Mouse (Mus musculus) urinary bladder, adult 18-20 months (tissue): ENCODE results near the gene Abhd17a.

Experiments
- DNase-seq, 2 experiments: peaks; one replicate each; pipeline ENCODE4 v3.0.0; 2022; ENCODE audit warnings: low spot score in 2 of 2, mixed read lengths in 2 of 2

The Abhd17a gene

DNA sequence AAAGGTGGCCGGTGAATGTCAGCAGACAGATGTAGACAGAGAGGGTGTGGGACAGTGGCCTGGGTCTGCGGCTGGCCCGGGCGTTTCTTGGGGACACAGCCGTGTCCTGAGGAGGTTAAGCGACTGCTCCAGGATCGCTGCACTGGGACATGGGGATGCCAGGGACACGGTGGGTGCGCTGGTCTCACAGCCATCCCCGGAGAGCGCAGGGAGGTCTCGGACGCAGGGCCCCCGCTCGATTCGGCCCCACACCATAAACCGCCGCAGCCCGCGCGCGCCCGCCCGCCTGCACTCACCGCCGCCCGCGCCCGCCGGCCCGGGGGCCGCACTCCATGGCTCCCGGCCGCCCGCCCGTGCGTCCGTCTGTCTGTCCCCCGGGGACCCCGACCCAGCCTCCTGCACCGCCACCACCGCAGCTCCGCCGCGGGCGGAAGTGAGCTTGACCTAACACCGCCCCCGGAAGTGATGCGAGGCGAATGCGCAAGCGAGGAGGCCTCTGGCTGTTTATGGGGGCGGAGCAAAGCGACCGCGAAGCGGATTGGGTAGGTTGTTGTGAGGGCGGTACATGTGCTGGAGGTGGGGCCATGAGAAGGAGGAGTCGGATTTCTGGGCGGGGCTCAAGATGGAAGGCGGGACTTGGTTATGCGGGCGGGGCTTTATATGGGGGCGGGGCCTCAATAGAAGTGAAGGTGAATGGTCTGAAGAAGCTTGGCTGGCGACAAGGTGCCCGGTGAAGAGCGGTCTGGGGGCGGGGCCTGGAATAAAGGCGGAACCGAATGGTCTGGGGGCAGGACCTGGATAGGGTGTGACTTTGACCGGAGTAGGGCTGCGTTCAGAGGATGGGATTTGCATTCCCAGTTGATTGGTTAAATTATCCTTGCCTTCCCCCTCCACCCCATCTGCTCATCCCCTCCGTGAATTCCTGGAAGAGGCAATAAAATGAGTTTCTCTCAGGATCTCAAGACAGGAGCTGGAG, at the start of gene Abhd17a:
Gene Abhd17a, minus strand, starts transcription at position 463 of the 976 bp plus-strand sequence.
- peak; percentile 84 to 94 for DNase-seq

DNA sequence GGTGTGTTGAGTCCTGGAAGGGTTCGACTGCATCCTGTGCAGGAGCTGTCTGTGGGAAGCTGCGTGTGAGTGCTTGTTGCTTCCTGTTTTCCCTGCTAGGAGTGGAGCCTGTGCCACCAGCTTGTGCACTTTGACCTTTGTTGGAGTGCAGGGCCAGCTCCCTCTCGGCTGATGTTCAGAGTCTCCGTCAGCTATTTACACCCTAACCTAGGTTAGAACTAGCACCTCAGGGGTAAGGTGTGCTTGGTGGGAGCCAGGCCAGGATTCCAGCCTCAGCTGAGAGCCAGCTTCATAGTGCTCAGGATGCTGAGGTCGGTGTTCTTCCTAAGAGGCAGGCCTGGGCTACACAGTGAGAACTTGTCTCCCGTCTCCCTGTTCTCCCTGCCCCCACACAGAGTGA, 45.2 kb upstream of the Abhd17a start:
- no peak for DNase-seq

DNA sequence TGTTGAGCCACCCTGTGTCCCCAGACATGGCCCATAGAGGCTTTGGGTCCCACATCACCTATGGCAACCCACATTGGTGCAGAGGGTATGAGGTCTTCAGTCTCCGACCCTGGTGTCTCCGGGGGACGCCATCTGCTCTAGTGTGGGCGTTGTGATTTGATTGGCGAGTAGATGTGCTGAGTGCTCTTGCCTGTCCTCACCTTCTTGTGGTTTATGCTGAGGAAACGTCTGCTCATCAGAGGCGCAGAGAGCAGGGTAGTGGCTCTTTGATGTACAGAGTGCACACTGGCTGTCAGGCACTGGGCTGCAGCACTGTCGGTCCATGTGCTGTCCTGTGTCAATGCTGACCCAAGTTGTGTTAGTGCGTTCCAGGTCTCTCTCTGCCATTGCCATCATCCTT, 38.8 kb upstream of the Abhd17a start:
- no peak for DNase-seq

DNA sequence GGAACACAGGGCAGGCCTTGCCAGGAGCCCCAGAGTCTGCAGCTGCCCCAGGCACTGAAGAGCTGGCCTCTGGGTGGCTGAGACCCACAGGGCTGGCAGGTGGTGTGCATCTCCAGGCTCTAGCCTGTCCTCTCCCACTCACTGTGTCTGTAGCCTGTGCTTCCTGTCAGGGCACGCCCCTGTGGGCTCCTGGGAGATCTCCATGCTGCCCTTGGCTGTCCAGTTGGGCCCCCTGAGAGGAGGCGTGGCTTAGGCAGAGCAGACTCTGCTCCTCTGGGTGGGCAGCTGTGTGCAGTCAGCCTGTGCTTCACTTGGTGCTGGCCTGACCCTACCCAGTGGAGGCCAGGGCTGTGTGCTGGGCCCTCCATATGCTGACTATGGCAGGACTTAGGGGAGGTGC, 37.5 kb upstream of the Abhd17a start:
- no peak for DNase-seq

DNA sequence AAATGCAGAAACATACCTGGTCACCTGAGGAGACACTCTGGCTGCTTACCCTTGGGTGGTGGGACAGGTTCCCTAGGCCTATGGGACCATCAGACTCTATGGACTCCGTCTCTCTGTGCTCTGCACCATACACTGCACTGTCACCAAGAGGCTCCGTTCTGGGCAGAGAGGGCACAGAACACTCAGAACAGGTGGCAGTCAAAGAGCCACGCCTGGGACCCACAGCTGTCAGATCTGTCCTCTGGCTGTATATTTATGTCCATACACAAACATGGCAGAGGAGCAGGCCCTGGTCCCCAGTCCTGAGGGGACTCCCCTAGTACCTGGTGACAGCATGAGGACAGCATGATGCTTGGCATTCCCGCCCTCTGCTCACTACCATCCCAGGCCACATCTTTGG, 35.6 kb upstream of the Abhd17a start:
- DNase-seq, result no peak

DNA sequence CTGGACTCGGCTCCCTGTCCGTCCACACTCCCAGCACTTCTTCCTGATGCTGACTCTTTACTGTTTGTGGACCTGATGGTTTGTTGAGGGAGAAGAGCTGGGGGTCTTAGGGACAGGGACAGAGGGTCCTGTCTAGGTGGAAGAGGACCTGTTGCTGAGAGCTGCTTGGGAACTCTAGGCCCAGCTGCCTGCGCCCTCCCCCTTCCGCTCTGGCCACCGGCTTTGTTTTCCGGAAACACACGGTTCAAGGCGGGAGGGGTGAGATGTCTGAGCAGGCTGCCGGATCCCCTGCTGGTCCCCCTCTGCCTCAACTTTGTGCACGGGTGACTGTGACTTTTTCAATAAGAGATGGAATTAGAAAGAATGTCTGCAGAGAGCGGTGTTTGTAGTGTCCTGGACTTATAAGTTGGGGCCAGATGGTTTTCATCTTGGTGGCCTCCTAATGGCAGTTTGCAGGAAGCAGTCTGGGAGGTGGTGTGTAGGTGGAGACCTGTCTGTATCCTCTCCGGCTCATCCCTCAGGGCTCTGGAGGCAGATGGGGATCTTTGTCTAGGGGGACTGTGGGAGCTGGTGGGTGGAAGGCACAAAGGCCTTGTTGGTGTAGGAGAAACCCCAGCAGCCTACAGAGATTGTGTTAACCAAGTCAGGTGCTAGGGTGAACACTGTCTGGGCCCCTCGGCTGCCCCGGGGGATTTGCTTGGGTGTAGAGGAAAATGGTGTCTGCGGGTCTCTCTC, 33.5 kb upstream of the Abhd17a start:
- DNase-seq, result peak in 1 of 2 experiments; percentile 46

DNA sequence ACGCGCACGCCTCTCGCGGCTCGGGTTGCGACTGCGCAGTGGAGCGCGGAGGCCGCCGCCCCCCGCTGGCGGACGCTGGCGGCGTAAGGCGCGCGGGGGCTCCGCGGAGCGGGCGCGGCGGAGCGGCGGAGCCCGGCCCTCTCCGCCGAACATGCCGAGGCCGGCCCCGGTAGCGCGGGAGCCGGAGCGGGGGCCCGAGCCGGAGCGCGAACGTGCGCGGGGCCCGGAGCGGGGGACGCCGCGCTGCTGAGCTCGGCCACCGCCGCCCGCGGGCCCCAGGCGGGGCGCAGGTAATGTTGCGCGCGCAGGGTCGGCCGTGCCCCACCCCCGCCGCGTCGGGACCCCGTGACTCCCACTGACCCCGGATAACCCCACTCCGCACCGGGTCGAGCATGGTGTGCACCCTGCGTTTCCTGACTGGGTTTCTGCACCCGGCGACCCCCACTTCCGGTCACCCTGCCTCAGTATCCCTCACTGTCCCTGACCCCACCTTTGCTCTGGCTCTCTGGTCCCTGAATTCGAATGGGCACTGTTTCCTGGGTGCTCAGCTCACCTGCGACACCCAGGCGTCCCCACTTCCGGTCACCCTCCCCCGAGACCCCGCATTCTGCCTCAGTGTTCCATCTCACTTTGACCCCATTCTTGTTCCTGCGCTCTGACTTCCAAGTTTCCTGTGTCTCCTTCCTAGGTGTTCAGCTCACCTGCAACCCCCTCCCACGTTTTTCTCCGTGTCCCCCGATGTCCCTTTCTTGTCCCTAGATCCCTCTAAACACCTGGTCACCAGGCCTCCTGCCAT, 32.7 kb upstream of the Abhd17a start, which contains the start of gene Csnk1g2:
Gene Csnk1g2, plus strand, starts transcription at position 178 of the 796 bp plus-strand sequence.
- DNase-seq, result no peak

DNA sequence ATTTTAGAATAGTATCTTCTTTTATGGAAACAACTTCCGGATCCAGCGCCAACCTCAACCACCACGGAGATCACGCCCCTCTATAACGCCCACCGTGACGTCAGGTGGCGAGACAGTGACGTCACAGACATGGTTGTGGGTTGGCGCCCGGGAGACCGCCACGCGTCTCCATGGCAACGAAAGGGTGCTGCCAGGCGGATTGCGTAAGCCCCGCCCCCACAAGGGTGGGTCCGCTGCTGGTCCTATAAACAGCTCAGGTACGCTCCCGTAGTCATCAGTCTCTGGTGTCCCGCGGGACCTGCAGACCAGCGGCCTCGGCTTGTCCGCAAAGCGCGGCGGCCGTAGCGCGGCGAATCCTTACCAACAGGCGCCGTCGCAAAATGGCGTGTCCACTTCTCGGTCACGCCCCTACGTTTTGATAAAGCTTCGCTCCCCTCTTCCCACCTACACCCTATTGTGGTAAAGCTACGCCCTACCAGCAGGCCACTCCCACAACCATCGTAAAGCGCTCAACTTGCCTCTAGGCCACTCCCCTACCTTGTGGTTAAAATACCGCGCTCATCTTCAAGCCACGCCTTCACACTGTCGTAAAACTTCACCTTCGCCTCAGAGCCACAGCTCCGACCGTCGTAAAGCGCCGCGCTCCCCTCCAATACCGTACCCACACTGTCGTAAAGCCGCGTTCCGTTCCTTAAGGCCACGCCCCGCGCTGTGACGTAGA, 32.0 kb upstream of the Abhd17a start:
- peak; percentile 98 to 99 for DNase-seq

DNA sequence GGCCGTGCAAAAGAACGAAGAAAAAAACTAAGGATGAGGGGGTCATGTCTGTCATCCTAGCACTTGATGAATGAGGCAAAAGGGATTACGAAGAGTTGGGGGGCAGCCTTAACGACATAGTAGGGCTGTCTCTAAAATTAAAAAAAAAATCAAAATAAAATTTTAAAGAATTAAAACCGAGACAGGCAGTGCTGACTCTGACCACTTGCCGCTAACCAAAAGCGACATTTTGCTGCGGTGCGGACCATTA, 31.5 kb upstream of the Abhd17a start:
- no peak for DNase-seq

DNA sequence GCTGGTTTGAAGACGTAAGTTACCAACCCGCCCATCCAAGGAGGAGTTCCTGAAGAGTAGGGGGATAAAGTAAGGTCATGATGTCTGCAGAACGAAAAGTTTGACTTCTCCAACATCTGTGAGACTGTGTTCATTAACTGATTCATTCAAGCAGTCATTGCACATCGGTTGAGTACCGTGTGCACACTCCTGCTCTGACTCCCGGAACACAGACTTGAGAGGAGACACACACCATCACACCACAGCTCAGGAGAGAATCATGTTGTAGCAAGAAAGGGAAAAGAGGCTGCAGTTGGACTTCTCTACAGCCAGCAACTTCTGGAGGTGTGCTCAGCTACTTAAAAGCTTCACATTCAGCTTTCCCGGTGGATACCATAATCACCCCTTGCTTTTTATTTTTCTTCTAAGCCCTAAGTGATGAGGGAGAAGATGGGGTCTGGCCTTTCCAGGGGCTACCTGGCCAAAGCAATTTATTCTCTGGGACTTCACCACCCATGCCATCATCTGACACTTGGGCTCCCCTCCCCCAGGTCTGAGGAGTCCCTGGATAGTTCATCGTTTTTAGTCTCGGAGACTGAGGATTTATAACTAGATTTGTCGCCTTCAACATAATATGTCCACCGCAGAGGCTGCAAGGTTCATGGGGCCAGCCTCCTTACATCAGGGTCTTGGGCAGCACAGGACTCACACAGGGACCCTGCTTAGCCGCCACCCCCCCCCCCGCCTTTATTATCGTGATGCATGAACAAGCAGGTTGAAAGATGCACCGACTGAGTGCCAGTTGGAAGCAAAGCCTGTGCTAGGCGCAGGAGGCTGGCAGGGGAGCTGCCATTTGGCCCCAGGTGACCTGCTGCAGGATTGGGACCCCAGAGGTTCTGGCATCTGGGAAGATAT, 30.9 kb upstream of the Abhd17a start:
- no peak for DNase-seq

DNA sequence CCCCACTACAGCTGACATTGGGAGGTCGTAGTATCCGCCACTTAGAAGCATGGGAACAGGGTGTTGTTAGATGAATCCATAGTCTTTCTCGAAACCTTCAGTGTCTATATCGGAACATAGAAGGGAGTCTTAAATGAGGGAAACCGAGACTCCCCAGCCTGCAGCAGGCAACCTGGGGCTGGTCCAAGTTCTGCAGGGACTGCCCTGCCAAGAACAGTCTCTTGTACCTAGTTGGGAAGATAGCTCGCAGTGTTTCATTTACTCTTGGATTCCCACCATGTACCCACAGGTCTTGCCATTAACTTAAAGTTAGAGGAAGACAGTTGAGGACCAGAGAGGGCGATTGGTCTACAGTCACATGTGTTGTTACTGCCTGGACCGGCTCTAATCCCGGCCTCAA, 30.2 kb upstream of the Abhd17a start:
- no peak for DNase-seq

DNA sequence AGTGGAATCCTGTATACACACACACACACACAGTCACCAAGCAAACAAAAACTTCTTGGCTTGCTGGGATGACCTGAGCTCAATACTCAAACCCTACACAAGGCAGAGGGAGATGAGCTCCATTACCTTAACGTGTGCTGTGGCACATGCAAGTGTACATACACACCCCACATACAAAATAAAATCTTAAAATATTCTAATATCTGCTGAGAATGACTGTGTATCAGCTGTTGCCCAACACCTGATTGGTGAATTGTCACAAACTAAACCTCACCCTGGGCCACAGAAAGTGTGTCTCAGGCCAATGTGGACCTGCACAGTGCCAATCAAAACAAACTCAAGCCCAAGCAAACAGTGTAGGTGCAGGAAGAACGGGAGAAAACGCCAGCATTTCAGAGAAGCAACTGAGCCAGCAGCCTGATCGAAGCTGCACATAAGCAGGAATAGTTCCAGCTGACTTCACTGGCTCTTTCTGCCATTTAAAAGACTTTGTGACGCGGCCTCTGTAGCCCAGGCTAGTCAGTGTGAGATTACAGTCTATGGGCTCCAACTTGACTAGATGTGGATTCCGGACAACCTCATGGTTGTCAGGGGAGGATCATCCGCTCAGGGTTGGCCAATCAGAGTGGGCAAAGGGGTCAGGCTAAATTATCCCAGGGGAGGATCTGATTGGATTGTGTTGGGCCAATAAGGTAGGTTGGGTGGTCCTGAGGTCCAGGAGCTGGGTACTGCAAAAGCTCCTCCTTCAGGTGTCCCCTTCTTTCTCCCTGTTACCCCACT, 29.5 kb upstream of the Abhd17a start:
- no peak for DNase-seq

DNA sequence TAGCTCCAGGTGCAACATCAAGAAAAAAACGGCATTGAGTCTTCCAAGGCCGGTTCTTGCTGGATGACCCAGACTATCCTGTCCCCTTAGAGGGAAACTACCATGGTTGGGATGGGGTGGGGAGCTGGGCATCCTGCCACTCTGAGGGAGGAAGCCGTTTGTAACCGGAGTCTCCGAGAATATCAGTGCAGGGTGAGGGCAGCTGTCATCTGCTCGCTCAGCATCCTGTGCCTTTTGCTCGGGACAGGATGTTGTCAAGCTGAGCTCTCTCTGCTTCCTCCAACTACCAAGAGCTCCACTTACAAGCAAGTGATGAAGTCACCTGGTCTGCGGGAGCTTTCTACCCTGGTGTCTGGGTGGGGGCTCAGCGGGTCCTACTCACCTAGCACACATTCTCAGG, 28.0 kb upstream of the Abhd17a start:
- DNase-seq, result no peak

DNA sequence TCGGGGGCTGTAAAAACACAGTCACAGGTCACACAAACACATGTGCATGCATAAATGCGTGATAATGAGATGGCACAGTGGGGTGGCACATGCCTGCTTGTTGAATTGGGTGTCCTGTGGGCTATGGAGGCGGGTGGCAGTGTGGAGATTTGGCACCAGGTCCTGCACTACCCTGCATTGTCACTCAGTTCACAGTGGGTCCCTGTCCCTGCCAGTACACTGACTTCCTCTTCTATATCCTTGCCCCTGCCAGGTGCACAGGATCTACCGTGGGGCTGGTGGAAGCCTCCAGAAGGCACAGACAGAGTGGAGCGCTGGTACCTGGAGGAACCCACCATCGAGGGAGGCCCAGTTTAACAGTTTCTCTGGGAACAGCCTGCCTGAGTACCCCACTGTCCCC, 24.2 kb upstream of the Abhd17a start:
- no peak for DNase-seq

DNA sequence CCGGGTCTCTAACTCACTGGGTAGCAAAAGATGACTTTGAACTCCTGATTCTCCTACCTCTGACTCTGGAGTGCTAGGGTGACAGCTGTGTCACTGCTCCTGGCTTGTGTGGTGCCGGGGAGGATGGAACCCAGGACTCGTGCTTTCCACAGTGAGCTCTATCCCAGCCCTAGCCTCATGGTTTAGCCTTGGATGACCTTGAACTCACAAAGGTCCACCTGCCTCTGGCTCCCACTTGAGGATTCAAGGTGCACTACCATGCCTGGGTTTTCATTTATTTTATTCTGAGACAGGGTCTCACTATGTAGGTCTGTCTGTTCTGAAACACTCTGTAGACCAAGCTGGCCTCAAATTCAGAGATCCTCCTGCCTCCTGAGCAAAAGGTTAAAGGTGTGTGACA, 23.7 kb upstream of the Abhd17a start:
- DNase-seq, result no peak

DNA sequence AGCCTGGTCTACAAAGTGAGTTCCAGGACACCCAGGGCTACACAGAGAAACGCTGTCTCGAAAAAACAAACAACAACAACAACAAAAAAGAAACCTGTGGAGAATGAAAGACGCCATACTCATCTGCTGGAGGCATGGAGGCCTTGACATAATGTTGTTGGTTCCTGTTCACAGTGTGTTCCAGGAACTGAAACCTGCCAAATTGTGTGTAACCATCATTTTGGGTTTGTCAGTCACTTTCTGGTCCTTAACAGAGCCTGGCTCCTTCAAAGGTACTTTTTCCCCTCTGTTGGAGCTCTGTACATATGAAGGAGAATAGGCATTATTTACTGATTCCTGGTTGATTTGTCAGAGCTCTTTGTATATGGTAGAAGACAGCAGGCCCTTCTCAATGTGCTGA, 21.8 kb upstream of the Abhd17a start:
- no peak for DNase-seq

DNA sequence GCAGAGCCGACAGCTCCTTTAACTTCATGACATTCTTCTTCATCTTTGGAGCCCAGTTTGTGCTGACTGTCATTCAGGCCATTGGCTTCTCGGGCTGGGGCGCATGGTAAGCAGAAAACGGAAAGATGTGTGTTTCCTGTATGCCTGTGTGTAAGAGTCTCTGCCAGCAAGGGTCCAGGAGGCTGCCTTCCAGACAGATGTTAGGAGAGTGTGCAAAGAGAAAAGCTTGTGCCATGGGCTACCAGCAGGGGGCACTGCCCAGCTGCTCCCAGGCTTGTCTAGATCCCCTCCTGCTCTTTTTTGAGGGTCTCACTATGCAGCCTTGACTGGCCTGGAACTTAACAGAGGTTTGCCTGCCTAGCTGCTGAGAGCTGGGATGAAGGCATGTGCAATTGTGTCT, 20.9 kb upstream of the Abhd17a start:
- DNase-seq, result peak in 1 of 2 experiments; percentile 29

DNA sequence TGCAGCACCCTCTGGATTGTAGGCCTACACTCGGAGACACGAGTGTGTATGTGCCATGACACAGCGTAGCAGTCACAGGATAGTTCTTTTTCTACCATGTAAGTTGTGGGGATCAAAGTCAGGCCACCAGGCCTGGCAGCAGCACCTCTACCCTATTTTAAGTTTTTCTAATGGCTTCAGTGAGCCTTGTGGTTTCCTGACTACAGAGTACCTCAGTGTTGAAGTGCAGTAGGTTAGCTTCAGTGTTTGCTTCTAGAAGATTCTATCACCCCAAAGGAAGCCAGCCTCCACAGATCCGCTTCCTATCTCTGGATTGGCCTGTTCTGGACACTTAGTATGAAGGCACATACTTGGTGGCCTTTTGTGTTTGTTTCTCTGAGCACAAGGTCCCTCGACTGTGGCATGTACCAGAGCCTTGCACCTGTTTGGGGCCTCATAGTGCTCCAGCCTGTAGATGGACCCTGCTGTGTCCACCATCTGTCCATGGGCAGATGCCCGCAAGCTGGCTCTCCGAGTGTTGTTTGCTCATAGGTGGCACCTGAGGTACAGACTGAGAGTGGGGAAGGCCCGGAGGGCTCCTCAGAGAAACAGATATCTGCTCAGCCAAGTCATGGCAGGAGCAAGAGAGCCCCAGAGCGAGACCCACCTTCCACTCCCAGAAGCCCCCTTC, 20.1 kb upstream of the Abhd17a start:
- no peak for DNase-seq

DNA sequence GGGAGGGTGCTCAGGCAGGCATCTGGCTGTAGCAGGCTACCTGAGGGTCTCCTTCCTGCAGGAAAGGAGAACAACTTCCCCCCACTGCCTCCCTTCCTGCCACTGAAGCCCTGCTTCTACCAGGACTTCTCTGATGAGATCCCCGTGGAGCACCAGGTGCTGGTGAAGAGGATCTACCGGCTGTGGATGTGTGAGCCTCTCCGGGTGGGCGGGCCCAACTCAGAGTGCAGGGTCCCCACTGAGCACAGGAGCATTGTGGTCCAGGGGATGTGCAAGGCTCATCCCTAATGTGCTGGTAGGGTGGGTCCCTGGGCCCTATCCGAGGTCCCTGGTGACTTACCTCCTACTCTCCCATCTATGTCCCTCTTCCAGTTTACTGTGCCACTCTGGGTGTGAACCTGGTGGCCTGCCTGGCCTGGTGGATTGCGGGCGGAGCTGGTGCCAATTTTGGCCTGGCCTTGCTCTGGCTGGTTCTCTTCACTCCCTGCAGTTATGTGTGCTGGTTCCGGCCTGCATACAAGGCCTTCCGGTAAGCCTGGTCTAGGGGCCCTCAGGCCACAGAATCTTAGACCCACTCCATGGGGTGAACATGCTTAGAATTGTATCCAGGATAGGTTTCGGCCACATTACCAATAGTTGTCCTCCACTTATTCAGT, 19.3 kb upstream of the Abhd17a start:
- DNase-seq, result no peak
